Mouse (Mus musculus): ENCODE results near the gene Pcnx2. TPM values are rescaled to one million over a fixed set of nuclear protein-coding genes. Genes with fewer than 3 reads are reported as not detected.
A peak's percentile ranks its signal among the peaks of the same experiment; 100 is the strongest.

Gene Pcnx2
- polyA plus RNA-seq, 1 experiment from 2014 or later, result 0.74 TPM

DNA sequence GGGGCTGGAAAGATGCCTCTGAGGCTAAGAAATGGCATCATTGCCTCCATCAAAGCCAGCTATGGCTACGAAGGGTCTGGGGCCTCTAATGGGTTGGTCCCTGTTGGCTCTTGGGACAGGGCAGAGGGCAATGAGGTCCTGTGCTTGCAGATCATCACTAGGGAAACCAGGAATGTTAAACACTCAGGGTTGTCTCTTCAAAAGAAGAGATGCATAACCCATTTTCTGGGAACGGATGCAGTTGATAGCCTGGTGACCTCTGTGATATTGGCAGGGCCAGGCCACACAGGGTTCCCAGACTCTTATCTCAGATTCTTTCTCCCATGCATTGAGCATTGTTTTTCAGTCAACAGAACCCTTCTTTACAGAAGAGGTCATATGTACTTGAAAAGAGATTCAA is 125.8 kb downstream of the Pcnx2 start:
- H3K4me3 ChIP-seq (ENCODE audit: low read depth, low read length), result no peak overlapping the region
- 73% methylated on average over 2 of the region's 2 CpGs for WGBS
- no peak overlapping the region for H3K9ac ChIP-seq (ENCODE audit: low read length)
- DNase-seq (ENCODE audit: low spot score, missing footprints) (no peak), ATAC-seq (ENCODE audit: low FRiP score) (no peak)
- no peaks in the 10 kb centered on the region for H3K36me3 ChIP-seq (ENCODE audit: control insufficient read depth, insufficient read depth, low read length)
- no peaks in the 10 kb centered on the region for H3K9me3 ChIP-seq (ENCODE audit: control insufficient read depth, low read length)
- H3K27me3 ChIP-seq (ENCODE audit: control insufficient read depth, insufficient read depth, low read length), result no peaks in the 10 kb centered on the region
- no peak overlapping the region for H3K27ac ChIP-seq (ENCODE audit: low read depth, low read length)
- H3K4me1 ChIP-seq (ENCODE audit: control insufficient read depth, insufficient read depth, low read length), result no peaks in the 10 kb centered on the region; the same call in 1 of the 2 replicates
- no peak overlapping the region for H3K4me2 ChIP-seq

DNA sequence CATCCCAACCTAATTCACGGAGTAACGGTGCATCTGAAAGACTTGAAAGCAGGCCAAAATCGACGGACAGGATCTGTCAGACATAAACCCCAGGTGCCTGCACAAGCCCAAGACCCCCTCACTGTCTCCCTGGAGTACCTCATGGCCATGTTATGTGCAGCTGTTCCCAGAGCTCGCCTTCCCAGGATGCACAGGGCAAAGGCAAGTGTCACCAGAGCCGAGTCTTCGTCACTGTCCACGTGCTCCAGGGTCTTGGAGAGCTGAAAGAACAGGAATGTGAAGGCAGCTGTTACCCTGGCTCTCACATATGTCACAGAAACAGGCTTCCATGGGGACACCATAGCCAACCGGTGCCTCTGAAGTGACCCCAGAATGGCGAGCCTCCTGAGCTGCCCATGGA is 130.0 kb downstream of the Pcnx2 start:
- WGBS, result 91% methylated on average over 10 of the region's 10 CpGs
- Histone ChIP-seq H3K9ac (ENCODE audit: low read length) (no peak overlapping the region), H3K27me3 (ENCODE audit: control insufficient read depth, insufficient read depth, low read length) (no peaks in the 10 kb centered on the region), H3K9me3 (ENCODE audit: control insufficient read depth, low read length) (no peaks in the 10 kb centered on the region), H3K36me3 (ENCODE audit: control insufficient read depth, insufficient read depth, low read length) (no peaks in the 10 kb centered on the region), H3K4me1 (ENCODE audit: control insufficient read depth, insufficient read depth, low read length) (no peaks in the 10 kb centered on the region; the same call in 1 of the 2 replicates), H3K4me3 (ENCODE audit: low read depth, low read length) (no peak overlapping the region), H3K4me2 (no peak overlapping the region), H3K27ac (ENCODE audit: low read depth, low read length) (no peak overlapping the region)
- no peak for ATAC-seq (ENCODE audit: low FRiP score)
- DNase-seq (ENCODE audit: low spot score, missing footprints), result no peak

DNA sequence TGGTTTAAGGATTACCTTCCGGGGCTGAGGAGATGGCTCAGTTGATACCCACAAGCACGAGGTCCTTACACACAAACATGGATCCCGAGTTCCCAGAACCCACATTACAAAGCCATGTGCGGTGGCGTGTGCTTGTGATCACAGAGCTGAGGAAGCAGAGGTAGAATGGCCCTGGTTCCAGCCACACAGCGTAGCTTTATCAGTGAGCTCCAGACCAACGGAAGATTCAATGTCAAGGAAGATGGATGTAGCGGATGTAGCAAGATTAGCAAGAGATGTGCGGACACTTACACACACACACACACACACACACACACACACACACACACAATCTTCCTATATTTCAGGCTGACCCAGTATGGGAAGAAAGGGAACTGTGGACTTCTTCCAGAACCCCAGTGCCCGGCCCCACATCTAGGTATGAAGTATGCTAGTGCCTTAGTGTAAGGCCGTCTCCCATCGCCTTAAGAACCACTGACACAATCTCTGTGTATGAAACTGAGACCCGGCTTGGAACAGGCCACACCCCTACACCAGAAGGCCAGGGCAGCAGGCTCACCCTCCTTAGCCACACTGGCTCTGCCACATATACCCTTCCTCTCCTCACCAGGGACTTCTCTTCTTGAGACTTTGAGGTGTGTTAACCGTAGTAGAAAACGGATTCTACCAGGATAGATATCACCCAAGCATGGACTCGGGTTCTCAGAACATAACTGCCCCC is 134.9 kb downstream of the Pcnx2 start:
- H3K27ac ChIP-seq (ENCODE audit: low read depth, low read length), result no peak overlapping the region
- no peak overlapping the region for H3K4me3 ChIP-seq (ENCODE audit: low read depth, low read length)
- DNase-seq (ENCODE audit: low spot score, missing footprints) (no peak), ATAC-seq (ENCODE audit: low FRiP score) (no peak)
- WGBS, result 90% methylated on average over 16 of the region's 16 CpGs
- H3K36me3 ChIP-seq (ENCODE audit: control insufficient read depth, insufficient read depth, low read length), result no peaks in the 10 kb centered on the region
- H3K27me3 ChIP-seq (ENCODE audit: control insufficient read depth, insufficient read depth, low read length), result no peaks in the 10 kb centered on the region
- no peak overlapping the region for H3K4me2 ChIP-seq
- no peak overlapping the region for H3K9ac ChIP-seq (ENCODE audit: low read length)
- no peaks in the 10 kb centered on the region for H3K4me1 ChIP-seq (ENCODE audit: control insufficient read depth, insufficient read depth, low read length)
- no peaks in the 10 kb centered on the region for H3K9me3 ChIP-seq (ENCODE audit: control insufficient read depth, low read length)

DNA sequence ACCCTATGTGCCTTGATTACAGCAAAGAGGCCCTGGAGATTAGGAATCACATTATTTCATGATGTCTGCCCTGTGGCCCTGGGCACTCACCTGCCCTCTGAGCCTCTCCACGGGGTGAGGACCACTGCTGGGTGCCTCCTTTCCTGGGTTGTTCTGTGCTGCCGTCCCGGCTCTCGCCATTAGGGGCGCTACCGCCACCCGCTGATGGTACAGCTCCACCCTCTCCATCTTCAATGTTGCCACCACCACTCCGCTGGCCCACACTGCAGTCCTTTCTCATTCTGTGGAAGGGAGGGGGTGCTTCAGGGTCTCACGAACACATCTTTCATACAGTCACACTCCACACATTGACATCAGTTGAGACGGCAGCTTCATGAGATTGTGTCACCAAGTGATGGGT is 139.1 kb downstream of the Pcnx2 start:
- H3K4me3 ChIP-seq (ENCODE audit: low read depth, low read length), result no peak overlapping the region
- no peak overlapping the region for H3K4me2 ChIP-seq
- no peak overlapping the region for H3K9ac ChIP-seq (ENCODE audit: low read length)
- no peaks in the 10 kb centered on the region for H3K27me3 ChIP-seq (ENCODE audit: control insufficient read depth, insufficient read depth, low read length)
- ATAC-seq (ENCODE audit: low FRiP score) (no peak), DNase-seq (ENCODE audit: low spot score, missing footprints) (peak; percentile 91)
- 43% methylated on average over 10 of the region's 10 CpGs for WGBS
- no peak overlapping the region for H3K27ac ChIP-seq (ENCODE audit: low read depth, low read length)
- no peaks in the 10 kb centered on the region for H3K4me1 ChIP-seq (ENCODE audit: control insufficient read depth, insufficient read depth, low read length)
- H3K36me3 ChIP-seq (ENCODE audit: control insufficient read depth, insufficient read depth, low read length), result no peaks in the 10 kb centered on the region
- H3K9me3 ChIP-seq (ENCODE audit: control insufficient read depth, low read length), result no peaks in the 10 kb centered on the region

DNA sequence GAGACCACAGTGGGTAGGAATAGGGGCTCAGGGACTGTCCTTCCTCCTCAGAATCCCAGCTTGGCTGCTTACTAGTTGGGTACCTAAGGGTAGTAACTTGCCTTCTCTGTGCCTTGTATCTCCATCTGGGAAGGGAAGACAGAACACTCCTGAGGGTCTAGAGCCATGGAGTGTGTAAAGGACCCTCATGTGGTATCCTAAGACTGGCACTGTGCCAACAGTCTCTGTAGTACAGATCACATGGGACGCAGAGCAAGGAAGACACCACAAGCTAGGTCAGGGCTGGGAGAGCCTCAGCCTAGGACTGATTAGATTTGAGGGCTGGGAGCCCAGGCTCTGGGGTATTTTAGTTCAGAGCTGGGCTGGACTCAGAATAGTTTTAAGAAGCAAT is 141.0 kb downstream of the Pcnx2 start:
- H3K36me3 ChIP-seq (ENCODE audit: control insufficient read depth, insufficient read depth, low read length), result no peaks in the 10 kb centered on the region
- WGBS, result 87% methylated on average over 1 of the region's 1 CpGs
- H3K4me3 ChIP-seq (ENCODE audit: low read depth, low read length), result no peak overlapping the region
- H3K9ac ChIP-seq (ENCODE audit: low read length), result no peak overlapping the region
- ATAC-seq (ENCODE audit: low FRiP score) (no peak), DNase-seq (ENCODE audit: low spot score, missing footprints) (no peak)
- no peaks in the 10 kb centered on the region for H3K4me1 ChIP-seq (ENCODE audit: control insufficient read depth, insufficient read depth, low read length)
- H3K27ac ChIP-seq (ENCODE audit: low read depth, low read length), result no peak overlapping the region
- H3K9me3 ChIP-seq (ENCODE audit: control insufficient read depth, low read length), result no peaks in the 10 kb centered on the region
- no peaks in the 10 kb centered on the region for H3K27me3 ChIP-seq (ENCODE audit: control insufficient read depth, insufficient read depth, low read length)
- no peak overlapping the region for H3K4me2 ChIP-seq

DNA sequence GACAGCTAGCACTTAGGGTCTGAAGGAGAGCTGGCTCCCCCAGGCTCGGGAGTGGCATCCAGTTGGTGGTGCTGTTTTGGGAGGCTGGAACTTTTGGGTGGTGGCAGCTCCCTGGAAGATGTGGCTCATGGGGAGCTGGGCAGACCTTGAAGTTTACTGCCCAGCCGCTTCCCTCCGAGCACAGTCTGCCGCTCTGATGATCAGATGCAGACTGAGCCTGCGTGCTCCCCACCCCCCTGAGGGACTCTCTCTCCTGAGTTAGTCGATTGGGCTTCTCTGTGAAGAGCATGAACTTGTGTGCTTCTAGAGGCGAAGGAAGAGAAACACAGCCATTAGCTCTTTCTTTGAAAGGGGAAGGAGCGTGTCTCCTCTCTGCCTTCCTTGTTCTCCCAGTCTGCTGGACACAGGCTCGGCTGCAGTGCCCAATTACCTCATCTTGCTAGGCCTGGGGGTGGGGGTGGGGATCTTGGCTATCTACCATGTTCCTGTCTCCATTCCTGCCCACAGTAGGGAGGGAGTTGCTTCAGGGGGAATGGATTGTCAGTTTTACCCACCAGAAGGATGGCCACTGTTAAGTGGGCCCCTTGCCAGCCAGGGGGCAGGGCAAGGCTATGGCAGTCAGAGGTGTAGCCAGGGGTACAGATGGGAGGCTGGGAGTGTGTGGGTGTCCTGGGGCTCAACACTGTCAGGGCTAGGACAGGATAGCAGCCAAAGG is 141.6 kb downstream of the Pcnx2 start:
- Histone ChIP-seq H3K4me1 (ENCODE audit: control insufficient read depth, insufficient read depth, low read length) (no peaks in the 10 kb centered on the region), H3K36me3 (ENCODE audit: control insufficient read depth, insufficient read depth, low read length) (no peaks in the 10 kb centered on the region), H3K27ac (ENCODE audit: low read depth, low read length) (no peak overlapping the region), H3K9me3 (ENCODE audit: control insufficient read depth, low read length) (no peaks in the 10 kb centered on the region), H3K4me3 (ENCODE audit: low read depth, low read length) (no peak overlapping the region), H3K9ac (ENCODE audit: low read length) (no peak overlapping the region), H3K4me2 (no peak overlapping the region), H3K27me3 (ENCODE audit: control insufficient read depth, insufficient read depth, low read length) (no peaks in the 10 kb centered on the region)
- DNase-seq (ENCODE audit: low spot score, missing footprints) (no peak), ATAC-seq (ENCODE audit: low FRiP score) (no peak)
- 68% methylated on average over 9 of the region's 9 CpGs for WGBS

DNA sequence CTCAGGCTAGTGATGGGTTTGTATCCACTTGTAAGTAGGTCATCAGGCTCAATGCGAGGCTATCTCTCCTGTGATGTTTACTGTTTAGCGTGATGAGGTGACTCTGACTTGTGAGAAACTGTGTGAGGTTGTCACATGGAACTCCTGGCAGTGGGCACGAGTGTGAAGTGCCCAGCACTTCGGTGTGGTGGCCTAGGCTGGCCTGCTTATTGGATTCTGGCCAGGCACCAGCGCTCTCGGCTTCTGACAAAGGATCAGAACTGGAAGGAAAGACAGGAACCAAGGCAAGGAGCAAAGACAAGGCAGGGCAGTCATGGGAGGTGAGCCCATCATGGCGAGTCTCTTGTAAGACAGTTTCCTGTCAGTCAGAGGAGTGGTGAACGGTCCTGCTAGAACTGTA is 142.2 kb downstream of the Pcnx2 start:
- Histone ChIP-seq H3K4me1 (ENCODE audit: control insufficient read depth, insufficient read depth, low read length) (no peaks in the 10 kb centered on the region), H3K9ac (ENCODE audit: low read length) (no peak overlapping the region), H3K4me3 (ENCODE audit: low read depth, low read length) (no peak overlapping the region), H3K9me3 (ENCODE audit: control insufficient read depth, low read length) (no peaks in the 10 kb centered on the region), H3K36me3 (ENCODE audit: control insufficient read depth, insufficient read depth, low read length) (no peaks in the 10 kb centered on the region), H3K27me3 (ENCODE audit: control insufficient read depth, insufficient read depth, low read length) (no peaks in the 10 kb centered on the region), H3K4me2 (no peak overlapping the region), H3K27ac (ENCODE audit: low read depth, low read length) (no peak overlapping the region)
- ATAC-seq (ENCODE audit: low FRiP score), result no peak
- 83% methylated on average over 8 of the region's 8 CpGs for WGBS
- DNase-seq (ENCODE audit: low spot score, missing footprints), result no peak

DNA sequence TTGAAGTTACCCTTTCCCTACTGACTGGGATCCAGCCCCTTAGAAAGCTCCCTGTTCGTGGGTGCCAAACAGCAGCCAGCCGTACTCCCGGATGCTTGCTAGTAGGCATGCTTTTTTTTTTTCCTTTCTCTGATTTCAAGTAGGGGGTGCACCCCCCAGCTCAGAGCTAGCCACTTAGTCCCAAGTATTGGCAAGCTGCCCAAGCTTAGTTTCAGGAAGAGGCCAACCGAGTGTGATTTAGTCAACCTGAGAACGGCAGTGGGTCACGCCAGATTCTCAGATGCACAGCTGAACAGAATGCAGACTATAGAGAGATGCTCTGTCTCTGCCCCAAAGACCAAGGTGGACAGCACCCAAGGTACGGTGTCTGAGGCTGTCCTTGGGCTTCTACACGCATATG is 147.3 kb downstream of the Pcnx2 start:
- Histone ChIP-seq H3K27ac (ENCODE audit: low read depth, low read length) (no peak overlapping the region), H3K9me3 (ENCODE audit: control insufficient read depth, low read length) (no peaks in the 10 kb centered on the region), H3K36me3 (ENCODE audit: control insufficient read depth, insufficient read depth, low read length) (no peaks in the 10 kb centered on the region), H3K27me3 (ENCODE audit: control insufficient read depth, insufficient read depth, low read length) (no peaks in the 10 kb centered on the region), H3K4me3 (ENCODE audit: low read depth, low read length) (no peak overlapping the region), H3K9ac (ENCODE audit: low read length) (no peak overlapping the region), H3K4me2 (no peak overlapping the region), H3K4me1 (ENCODE audit: control insufficient read depth, insufficient read depth, low read length) (no peaks in the 10 kb centered on the region)
- DNase-seq (ENCODE audit: low spot score, missing footprints), result no peak
- no peak for ATAC-seq (ENCODE audit: low FRiP score)
- WGBS, result 87% methylated on average over 8 of the region's 8 CpGs

DNA sequence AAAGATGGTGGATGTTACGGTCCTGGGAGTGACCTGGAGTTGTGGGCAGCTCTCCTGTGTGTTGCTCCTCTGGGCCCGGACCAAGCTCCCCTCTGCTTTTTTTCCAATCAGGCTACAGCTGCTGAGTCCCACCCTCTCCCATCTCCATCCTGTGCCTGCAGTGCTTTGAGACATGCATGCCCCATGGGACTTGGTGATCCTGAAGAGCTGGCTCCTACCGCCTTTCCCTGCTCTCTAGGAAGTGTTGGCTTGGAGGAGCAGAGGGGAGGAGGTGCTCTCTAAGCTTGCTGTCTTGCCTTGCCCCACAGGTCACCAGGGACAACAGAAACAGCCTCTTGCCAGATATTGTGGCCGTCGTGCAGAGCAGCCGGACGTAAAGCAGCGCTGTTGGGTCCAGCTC is 150.7 kb downstream of the Pcnx2 start:
- ATAC-seq (ENCODE audit: low FRiP score) (no peak), DNase-seq (ENCODE audit: low spot score, missing footprints) (no peak)
- no peak overlapping the region for H3K4me2 ChIP-seq
- no peak overlapping the region for H3K4me3 ChIP-seq (ENCODE audit: low read depth, low read length)
- H3K9ac ChIP-seq (ENCODE audit: low read length), result no peak overlapping the region
- 78% methylated on average over 8 of the region's 8 CpGs for WGBS
- H3K27me3 ChIP-seq (ENCODE audit: control insufficient read depth, insufficient read depth, low read length), result no peaks in the 10 kb centered on the region
- no peaks in the 10 kb centered on the region for H3K4me1 ChIP-seq (ENCODE audit: control insufficient read depth, insufficient read depth, low read length)
- no peak overlapping the region for H3K27ac ChIP-seq (ENCODE audit: low read depth, low read length)
- no peaks in the 10 kb centered on the region for H3K36me3 ChIP-seq (ENCODE audit: control insufficient read depth, insufficient read depth, low read length)
- H3K9me3 ChIP-seq (ENCODE audit: control insufficient read depth, low read length), result no peaks in the 10 kb centered on the region

Measured in midbrain, embryonic 11.5 days (tissue).